Mouse (Mus musculus) T-helper 1 cell (primary cell): ENCODE results near the gene Sacs.

Experiments used
- in situ Hi-C: fragments of 300-600 bp; cut with MboI, MseI; formaldehyde crosslinking; loops from one replicate; pipeline ENCODE4 v1.15.1; 2025; ENCODE audit warnings: high pct_unique_total_duplicates

Gene Sacs

DNA sequence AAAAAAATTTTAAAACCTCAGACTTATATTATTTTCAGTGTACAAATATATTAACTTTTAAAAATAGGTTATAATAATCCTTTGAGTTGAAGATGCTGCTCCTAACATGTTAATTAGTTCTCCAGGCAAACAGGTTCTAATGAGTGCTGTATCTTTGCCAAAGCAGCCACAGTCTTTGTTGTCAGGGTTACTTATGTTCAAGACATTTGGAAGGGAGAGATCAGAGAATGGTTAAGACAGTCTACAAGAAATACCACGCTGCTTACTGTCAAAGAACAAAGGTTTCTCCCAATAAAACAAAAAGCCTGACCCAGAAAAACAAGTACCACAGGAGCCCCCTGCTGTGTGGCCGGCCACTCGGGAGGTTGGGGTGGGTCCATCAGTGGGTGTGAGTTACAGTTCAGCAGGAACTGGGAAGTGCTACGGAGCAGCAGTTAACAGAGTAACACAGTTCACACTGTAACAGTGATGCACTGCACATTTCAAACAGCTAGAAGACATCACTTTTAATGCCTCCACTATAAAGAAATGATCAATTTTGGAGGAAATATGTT is 98.9 kb downstream of the Sacs start:
- in situ Hi-C loops, result no loop called here

DNA sequence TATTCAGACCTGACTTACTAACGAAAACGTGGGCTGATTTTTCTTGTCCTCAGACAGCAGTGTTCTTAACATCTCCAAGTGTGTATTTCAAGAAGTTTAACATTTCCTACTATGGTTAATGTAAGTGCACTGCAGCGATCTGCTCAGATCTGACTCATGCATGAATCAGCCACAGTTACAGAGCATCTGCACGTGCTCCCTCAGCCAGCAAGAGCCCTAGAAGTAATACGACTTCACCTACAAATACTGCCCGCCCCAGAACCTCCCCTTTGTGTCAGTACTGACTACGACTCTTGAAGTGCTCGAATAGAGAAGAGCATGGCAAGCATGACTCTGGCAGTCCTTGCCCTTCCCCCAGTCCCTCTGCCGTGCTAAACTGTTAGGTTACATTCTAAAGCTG is 100.5 kb downstream of the Sacs start:
- in situ Hi-C loops, result no loop called here

DNA sequence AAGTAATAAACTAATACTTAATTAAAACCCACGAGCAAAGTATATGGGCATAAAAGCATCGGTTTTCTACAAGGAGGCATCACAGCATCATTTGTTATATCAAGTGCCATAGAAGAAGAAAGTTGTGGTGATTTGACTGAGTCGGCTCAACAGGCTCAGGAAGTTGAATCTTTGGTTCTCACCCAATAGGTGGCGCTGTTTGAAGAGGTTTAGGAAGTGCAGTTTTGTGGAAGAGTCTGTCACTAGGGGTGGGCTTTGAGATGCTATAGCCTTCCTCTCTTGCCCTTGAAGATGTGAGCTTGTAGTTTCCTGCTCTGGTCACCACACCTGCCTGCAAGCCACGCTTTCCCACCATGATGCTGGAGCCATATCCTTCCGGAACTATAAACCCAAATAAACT is 104.4 kb downstream of the Sacs start:
- in situ Hi-C loops, result no loop called here

DNA sequence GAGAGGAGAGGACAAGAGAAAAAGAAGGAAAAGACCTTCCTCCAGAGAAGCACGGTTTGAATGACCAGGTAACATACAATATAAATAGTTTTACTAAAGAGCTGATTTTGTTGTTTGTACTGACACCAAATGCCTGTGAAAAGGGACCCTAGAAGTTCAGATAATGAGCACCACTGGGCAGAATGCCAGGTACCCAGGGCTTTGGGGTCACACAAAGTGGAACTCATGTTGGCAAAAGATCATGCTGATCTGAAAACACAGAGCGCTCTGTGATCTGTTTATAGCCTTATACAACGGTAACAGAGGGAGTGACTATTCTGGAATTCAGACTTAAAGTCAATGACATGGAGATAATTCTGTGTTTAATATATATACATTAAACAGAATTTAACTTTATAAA is 108.2 kb downstream of the Sacs start:
- in situ Hi-C loops, result no loop called here

DNA sequence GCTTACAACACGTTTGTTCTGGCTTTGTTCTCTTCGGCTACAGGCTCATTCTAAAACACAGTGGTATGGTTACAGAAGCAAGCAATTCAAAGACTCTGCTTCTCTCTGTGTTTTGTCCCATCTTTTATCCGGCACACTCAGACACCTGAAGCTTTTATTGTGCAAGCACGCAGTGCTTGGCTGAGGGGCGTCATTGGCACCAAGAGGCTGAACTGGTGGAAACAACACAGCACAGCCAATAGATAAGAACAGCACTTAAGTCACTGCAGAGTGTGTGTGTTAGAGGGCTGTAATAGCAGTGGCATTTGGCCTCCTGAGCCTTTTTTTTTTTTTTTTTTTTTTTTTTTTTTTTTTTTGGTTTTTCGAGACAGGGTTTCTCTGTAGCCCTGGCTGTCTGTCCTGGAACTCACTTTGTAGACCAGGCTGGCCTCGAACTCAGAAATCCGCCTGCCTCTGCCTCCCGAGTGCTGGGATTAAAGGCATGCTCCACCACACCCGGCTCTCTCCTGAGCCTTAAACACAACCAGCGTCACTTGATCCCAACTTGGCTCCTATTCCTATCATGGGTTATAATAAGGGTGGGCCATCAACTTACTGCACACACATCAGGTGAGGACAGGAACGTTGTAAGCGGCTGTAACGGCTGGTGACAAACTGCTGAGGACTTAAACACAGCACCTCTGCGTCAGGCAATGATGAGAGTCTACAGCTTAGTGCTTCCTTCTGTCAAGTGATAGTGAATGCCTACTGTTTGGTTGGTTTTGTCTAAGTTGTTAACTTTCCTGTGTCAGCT is 114.5 kb downstream of the Sacs start:
- in situ Hi-C loops, result no loop called here

DNA sequence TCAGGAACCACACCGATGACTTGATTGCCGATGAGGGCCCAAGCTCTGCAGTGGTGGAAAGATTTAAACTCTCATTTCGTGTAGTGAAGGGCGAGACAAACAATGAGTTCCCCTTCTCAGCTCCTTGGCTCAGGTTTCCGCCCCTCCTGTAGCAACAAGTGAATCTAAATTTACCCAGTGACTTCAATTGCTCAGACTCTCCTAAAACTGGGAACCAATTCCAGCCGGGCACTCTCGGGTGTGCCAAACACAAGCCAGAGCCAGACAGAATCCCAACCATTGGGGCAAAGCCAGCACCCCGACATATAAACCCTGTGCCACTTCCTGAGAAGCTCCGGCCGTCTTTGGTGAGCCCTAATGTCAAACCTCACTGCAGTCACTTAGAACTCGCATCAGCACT is 120.1 kb downstream of the Sacs start, which contains the start of gene Sgcg:
TSS of gene Sgcg (minus strand) at position 139 of the 400 bp plus-strand sequence.
- in situ Hi-C loops, result no loop called here

DNA sequence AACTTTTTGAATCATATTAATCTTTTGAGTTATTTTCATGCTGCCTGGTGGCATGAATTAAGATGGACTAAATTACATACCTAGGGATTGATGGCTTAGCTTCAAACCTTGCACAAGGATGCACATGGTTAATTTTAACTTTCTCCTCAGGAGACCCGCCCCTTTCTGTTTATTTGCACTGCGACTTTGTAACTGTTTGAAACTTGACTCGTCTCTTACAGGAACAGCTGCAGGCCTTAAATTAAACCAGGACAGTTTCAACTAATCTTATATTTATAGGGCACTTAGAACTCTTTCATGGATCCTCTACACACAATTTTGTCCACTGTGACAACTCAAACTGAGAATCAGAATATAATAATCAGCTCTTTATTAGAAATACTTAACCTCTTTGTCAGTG is 120.8 kb downstream of the Sacs start:
- in situ Hi-C loops, result no loop called here

DNA sequence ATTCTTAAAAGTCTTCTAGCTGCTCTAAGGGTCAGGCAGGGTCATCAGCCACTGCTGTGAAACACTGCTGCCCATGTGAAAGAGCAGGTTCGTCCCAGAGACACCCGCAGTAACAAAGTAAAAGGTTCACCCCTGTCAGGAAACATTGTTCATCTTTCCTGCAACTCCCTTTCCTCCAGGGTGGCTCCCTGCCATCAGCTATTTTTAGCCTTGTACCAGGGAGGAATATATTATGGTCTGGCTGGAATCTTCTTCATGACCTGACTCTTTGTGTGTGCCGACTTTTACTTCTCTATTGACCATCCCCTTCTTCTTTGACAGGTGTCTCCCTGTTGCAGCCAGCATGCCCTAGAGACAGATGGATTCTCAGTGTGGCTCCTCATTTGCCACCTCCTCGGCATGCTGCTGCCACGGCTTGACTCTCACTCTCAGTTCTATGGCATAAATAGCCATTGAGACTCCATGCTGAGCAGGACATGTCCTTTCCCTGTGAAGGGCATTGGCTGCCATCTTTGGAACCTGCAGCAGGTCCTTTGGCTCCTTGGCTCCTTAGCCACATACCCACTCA is 129.7 kb downstream of the Sacs start:
- in situ Hi-C loops, result no loop called here

DNA sequence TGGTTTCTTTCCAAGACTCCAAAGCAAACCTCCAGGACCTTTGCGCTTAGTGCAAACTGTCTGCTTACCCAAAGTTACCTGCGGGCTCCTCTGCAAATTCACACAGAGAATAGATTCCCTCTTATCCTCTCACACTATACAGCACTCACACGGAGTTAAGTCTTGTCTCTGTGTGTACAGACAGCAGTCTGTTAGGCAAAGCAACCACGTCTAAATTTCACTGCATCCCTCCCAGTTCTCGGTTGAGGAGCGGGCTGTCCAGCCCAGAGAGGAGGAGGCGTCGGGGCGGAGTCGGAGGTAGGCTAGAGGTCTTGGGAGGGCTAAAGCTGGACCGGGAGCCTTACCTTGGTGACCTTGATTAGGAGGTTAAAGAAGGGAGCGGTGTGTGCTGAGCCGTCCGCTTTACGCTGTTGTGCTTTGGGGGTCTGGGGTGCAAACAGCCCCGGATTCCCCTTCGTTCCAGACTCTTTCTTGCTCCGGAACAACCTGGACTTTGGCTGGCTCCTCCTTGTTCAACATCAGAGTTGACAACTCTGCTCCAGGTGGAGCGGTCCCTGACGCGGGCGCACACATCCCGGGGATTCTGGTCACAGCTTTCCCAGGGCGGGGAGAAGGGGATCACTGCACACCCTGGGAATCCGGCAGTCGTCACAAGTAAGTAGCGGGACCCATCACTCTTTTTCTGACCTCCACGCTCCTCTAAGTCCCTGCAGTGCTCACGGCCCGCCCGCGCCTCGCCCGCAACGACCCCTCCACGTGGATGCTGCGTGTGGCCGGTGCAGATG is 136.3 kb downstream of the Sacs start:
- in situ Hi-C loops, result no loop called here

DNA sequence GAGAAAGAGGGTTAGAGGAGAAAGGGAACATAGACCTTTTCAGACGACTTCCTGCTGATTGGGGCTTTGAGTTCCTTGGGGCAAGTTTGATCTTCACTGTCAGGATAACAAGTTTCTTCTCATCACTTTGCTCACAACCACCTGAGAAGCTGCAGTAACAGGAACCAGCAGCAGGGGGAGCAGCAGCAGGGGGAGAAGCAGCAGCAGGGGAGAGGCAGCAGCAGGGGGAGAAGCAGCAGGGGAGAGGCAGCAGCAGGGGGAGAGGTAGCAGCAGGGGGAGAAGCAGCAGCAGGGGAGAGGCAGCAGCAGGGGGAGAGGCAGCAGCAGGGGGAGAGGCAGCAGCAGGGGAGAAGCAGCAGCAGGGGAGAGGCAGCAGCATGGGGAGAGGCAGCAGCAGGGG is 139.0 kb downstream of the Sacs start:
- in situ Hi-C loops, result no loop called here

DNA sequence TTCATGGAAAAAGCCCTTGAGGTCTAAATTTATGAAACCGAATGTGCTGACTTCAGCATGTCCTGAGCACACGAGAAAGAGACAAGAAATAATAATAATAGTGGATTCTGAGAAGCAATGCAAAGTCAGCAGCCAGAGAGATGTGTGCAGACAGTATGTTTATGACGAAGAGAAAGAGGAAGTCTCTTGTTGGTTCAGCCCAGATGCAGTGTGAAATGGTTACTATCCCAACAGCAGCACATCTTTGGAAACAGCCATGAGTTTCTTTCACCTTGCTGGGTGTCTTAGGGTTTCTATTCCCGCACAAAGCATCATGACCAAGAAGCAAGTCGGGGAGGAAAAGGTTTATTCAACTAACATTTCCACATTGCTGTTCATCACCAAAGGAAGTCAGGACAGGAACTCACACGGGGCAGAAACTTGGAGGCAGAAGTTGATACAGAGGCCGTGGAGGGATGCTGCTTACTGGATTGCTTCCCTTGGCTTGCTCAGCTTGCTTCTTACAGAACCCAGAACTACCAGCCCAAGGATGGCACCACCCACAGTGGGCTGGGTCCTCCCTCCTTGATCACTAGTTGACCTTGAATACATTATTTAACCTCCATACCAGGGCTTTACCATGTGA is 140.5 kb downstream of the Sacs start:
- in situ Hi-C loops, result no loop called here

DNA sequence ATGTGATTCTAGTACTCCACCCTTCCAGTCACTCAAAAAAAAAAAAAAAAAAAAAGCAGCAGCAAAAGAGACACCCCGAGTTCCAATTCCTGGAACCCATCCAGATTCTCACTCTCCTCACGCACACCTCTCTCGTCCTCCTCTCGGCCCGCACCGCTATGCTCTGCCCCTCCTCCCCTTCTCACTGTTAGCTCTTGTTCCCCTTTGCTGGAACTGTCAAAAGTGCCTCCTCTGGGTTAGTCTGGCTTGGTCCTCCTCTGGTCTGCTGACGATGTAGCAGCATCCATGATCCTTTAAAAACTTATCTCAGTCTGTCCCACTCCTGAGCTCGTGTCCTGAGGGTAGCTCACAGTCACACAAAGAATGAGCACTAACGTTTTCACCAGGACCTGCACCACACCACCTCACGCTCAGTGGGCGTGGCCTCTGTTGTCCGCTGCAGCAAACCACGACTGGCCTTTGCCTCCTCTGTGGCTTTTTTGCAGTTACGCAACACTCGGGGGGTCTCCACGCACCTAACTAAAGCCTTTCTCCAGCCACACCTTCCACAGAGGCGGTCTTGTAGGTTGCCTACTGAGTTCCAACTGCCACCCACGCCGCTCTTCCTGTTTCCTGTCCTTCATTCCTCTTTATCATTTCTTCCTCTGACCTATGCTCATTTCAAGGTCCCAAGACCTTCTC is 150.5 kb downstream of the Sacs start:
- in situ Hi-C loops, result no loop called here
